Mouse (Mus musculus) stomach, embryonic 14.5 days (tissue): ENCODE measurements around the gene Arl14. TPM values are rescaled to one million over a fixed set of nuclear protein-coding genes. Genes with fewer than 3 reads are reported as not detected.

Source experiments
- ATAC-seq: fragments of 200-750 bp; cut with Nextera tagmentation; 2 replicates; pipeline ENCODE4 v1.8.0; 2017; ENCODE audit warnings: low read depth, moderate TSS enrichment; ENCODE audit not compliant: insufficient number of reproducible peaks, insufficient read depth, low FRiP score
- H3K27ac ChIP-seq: fragments of 300-500 bp; sonication (generic); 2 replicates; pipeline ENCODE4 v1.5.1; 2014; ENCODE audit warnings: mild to moderate bottlenecking, low read length, moderate library complexity, mixed read lengths
- H3K27me3 ChIP-seq: fragments of 300-500 bp; sonication (generic); 2 replicates; pipeline ENCODE4 v1.6.1; 2014; ENCODE audit warnings: low read length, control low read depth, mixed read lengths; ENCODE audit not compliant: control insufficient read depth, insufficient read depth
- H3K36me3 ChIP-seq: fragments of 300-500 bp; sonication (generic); 2 replicates; pipeline ENCODE4 v1.6.1; 2014; ENCODE audit warnings: mild to moderate bottlenecking, control low read depth, low read length, moderate library complexity, mixed read lengths; ENCODE audit not compliant: control insufficient read depth, insufficient read depth
- H3K4me1 ChIP-seq: fragments of 300-500 bp; sonication (generic); 2 replicates; pipeline ENCODE4 v1.6.1; 2014; ENCODE audit warnings: low read length, control low read depth, mixed read lengths; ENCODE audit not compliant: control insufficient read depth, insufficient read depth
- H3K4me2 ChIP-seq: fragments of 300-500 bp; sonication (generic); replicated peaks from 2 replicates; pipeline ENCODE4 v1.6.1; 2014; ENCODE audit warnings: low read depth, low read length, control low read depth
- H3K4me3 ChIP-seq: fragments of 300-500 bp; sonication (generic); 2 replicates; pipeline ENCODE4 v1.5.1; 2014; ENCODE audit warnings: low read depth, low read length, control low read depth
- H3K9ac ChIP-seq: fragments of 300-500 bp; sonication (generic); replicated peaks from 2 replicates; pipeline ENCODE4 v1.6.1; 2014; ENCODE audit warnings: low read depth, mild to moderate bottlenecking, control low read depth, low read length, moderate library complexity, mixed read lengths
- H3K9me3 ChIP-seq: fragments of 300-500 bp; sonication (generic); 2 replicates; pipeline ENCODE4 v1.6.1; 2016; ENCODE audit warnings: low read depth, low read length, control low read depth; ENCODE audit not compliant: control insufficient read depth
- WGBS: fragments of 180-500 bp; shearing (Covaris S2); extraction: QIAGEN DNeasy Blood & Tissue Kit; methylation state at CpG from one replicate; pipeline ENCODE4 v1.1.7; 2014; 5-methylcytosine and 5-hydroxymethylcytosine counted together
- polyA plus RNA-seq: library from polyadenylated mRNA; unstranded; fragments of >200 nt; fragmentation: Nextera tagmentation; extraction: Ambion mirVana; gene quantifications from 2 replicates; pipeline ENCODE4 v1.2.1, GENCODE M21; 2014

The Arl14 gene
- polyA plus RNA-seq, 1 experiment from 2014 or later, result 11.7 TPM

DNA sequence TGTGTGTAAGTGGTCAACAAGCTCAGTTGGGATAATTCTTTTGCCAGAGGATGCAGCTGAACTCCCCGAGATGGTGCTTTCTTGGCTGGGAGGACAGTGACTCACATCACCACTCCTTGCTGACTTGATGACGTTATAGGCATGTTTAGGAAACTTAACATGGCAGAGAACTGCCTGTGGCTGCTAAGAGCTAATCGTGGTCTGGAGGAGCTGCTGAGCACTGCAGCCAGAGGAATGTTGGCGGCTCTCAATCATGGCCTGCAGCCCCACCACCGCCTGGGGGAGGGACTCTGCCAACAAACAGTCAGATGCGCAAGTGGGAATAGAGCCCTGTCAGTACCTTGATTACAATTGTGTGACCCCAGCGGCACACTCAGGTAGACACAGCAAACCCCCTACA is 49.6 kb downstream of the Arl14 start:
- 57% methylated on average over 7 of the region's 7 CpGs for WGBS
- no peak for ATAC-seq
- no peaks in the 10 kb centered on the region for H3K27me3 ChIP-seq
- no peaks in the 10 kb centered on the region for H3K4me1 ChIP-seq
- no peaks in the 10 kb centered on the region for H3K9me3 ChIP-seq
- H3K36me3 ChIP-seq, result no peaks in the 10 kb centered on the region
- H3K27ac ChIP-seq, result no peak overlapping the region
- H3K4me3 ChIP-seq, result no peak overlapping the region
- H3K4me2 ChIP-seq, result no peak overlapping the region
- no peak overlapping the region for H3K9ac ChIP-seq

Other genes starting within 250 kb of the Arl14 start
- gene Ift80, start 217.8 kb upstream of the Arl14 start, polyA plus RNA-seq, result 16.9 and 17.6 TPM in 2 replicates
- gene Smc4, start 217.7 kb upstream of the Arl14 start, polyA plus RNA-seq, result 152 and 154 TPM in 2 replicates
- gene Trim59, start 177.7 kb upstream of the Arl14 start, polyA plus RNA-seq, result 103 and 109 TPM in 2 replicates
- 33.6 and 34.7 TPM in 2 replicates for gene Kpna4, start 95.3 kb upstream of the Arl14 start, polyA plus RNA-seq
- 8.0 and 10.4 TPM in 2 replicates for gene Ppm1l, start 94.4 kb downstream of the Arl14 start, polyA plus RNA-seq